Mouse (Mus musculus): Measurements from ENCODE around the gene D130043K22Rik. TPM values are rescaled to one million over a fixed set of nuclear protein-coding genes. Genes with fewer than 3 reads are reported as not detected.

The D130043K22Rik gene
- total RNA-seq, 2 experiments from 2014 or later = 30.4 to 33.3 TPM

GRCm38 (mm10) chr13:24880208-24880607, 35.3 kb downstream of the D130043K22Rik start:
- intact Hi-C loops (cut with DNase I) = no loop called here
- no peak for DNase-seq (ENCODE audit: extremely low spot score in 1 of 2, low spot score in 2 of 2)

- intact Hi-C loops (cut with DNase I) = no loop called here
- no peak for DNase-seq (ENCODE audit: extremely low spot score in 1 of 2, low spot score in 2 of 2)
These were observed 35.8 kb downstream of the D130043K22Rik start for GRCm38 (mm10) chr13:24880704-24881103.

- DNase-seq (ENCODE audit: extremely low spot score in 1 of 2, low spot score in 2 of 2) = no peak
- intact Hi-C loops (cut with DNase I) = no loop called here
These were observed 37.5 kb downstream of the D130043K22Rik start for GRCm38 (mm10) chr13:24882411-24882810.

GRCm38 (mm10) chr13:24889554-24889953, 44.6 kb downstream of the D130043K22Rik start:
- intact Hi-C loops (cut with DNase I) = no loop called here
- no peak for DNase-seq (ENCODE audit: extremely low spot score in 1 of 2, low spot score in 2 of 2)

- intact Hi-C loops (cut with DNase I) = no loop called here
- no peak for DNase-seq (ENCODE audit: extremely low spot score in 1 of 2, low spot score in 2 of 2)
These were observed 47.6 kb downstream of the D130043K22Rik start for GRCm38 (mm10) chr13:24892516-24892915.

GRCm38 (mm10) chr13:24893880-24894279, 48.9 kb downstream of the D130043K22Rik start:
- DNase-seq (ENCODE audit: extremely low spot score in 1 of 2, low spot score in 2 of 2) = no peak
- intact Hi-C loops (cut with DNase I) = no loop called here

- no peak for DNase-seq (ENCODE audit: extremely low spot score in 1 of 2, low spot score in 2 of 2)
- intact Hi-C loops (cut with DNase I) = no loop called here
These were observed 57.0 kb downstream of the D130043K22Rik start for GRCm38 (mm10) chr13:24901916-24902315.

- DNase-seq (ENCODE audit: extremely low spot score in 1 of 2, low spot score in 2 of 2) = no peak
- intact Hi-C loops (cut with DNase I) = no loop called here
These were observed 58.5 kb downstream of the D130043K22Rik start for GRCm38 (mm10) chr13:24903412-24903811.

DNA sequence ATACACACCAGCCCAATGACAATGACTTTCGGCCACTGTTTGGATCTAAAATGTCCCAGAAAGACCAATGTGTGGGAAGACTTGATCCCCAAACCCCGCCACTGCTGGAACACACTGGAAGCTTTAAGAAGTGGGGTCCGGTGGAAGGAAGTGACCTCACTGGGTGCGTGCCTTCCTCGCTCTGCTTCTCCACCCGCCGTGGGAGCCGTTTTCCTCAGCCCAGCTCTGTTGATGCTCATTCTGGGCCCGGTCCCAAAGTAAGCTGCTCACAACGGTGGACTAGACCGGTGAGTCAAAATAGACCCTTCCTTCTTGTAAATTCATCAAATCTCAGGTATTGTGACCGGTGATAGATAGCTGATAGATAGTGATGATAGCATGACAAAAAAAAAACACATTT, 60.5 kb downstream of the D130043K22Rik start:
- intact Hi-C loops (cut with DNase I) = no loop called here
- DNase-seq (ENCODE audit: extremely low spot score in 1 of 2, low spot score in 2 of 2) = peak in 1 of 2 experiments; percentile 52

- no peak for DNase-seq (ENCODE audit: extremely low spot score in 1 of 2, low spot score in 2 of 2)
- intact Hi-C loops (cut with DNase I) = no loop called here
These were observed 62.1 kb downstream of the D130043K22Rik start for GRCm38 (mm10) chr13:24906831-24907570.

DNA sequence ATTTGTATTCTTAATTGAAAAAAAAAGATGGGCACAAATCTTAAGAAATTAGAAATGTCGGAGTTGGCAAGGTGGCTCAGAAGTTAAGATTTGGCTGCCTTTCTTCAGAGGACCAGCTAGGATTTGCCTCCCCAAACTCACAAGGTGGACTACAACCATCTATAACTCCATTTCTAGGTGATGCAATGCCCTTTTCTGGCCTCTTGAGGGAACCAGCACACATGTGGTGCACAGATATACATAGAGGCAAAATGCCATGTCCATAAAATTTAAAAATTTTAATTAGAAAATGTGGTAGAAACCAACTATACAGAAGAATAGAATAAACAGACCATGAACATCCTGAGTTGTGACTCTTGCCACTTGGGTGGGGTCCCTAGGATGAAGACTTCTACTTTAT, 64.2 kb downstream of the D130043K22Rik start:
- DNase-seq (ENCODE audit: extremely low spot score in 1 of 2, low spot score in 2 of 2) = no peak
- intact Hi-C loops (cut with DNase I) = no loop called here

DNA sequence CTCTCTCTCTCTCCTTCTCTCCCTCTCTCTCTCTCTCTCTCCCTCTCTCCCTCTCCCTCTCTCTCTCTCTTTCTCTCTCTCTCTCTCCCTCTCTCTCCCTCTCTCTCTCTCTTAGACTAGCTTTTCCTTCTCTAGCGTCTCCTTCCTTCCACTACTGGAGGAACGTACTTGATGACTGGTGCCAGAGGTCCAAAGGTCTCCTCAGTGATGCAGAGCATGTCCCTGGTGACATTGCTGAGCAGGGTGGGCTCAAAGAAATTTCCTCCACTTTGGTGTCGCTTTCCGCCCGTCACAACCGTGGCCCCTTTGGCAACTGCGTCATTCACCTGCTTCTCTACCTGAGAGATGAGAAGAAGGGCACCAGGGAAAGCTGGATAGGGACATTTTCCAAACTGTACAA, 68.6 kb downstream of the D130043K22Rik start:
- intact Hi-C loops (cut with DNase I) = no loop called here
- no peak for DNase-seq (ENCODE audit: extremely low spot score in 1 of 2, low spot score in 2 of 2)

DNA sequence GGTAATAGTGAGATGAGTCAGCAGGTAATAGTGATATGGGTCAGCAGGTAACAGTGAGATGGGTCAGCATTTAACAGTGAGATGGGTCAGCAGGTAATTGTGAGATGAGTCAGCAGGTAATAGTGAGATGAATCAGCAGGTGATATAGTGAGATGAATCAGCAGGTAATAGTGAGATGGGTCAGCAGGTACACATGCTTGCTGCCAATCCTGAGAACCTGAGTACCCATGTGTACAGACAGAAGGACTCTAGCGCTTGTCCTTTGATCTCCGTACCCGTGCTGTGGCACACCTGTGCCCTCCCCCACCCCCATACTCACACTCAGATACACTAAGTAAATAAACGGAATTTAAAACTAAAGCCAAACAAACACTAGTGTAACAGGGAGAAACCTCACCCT, 70.0 kb downstream of the D130043K22Rik start:
- intact Hi-C loops (cut with DNase I) = no loop called here

GRCm38 (mm10) chr13:24915831-24916230, 70.9 kb downstream of the D130043K22Rik start:
- DNase-seq (ENCODE audit: extremely low spot score in 1 of 2, low spot score in 2 of 2) = no peak
- intact Hi-C loops (cut with DNase I) = no loop called here

More for the DNA sequence above, 70.0 kb downstream of the D130043K22Rik start:
- no peak for DNase-seq (ENCODE audit: extremely low spot score in 1 of 2, low spot score in 2 of 2)

GRCm38 (mm10) chr13:24920333-24920977, 75.5 kb downstream of the D130043K22Rik start:
- peak; percentile 20 to 54 for DNase-seq (ENCODE audit: extremely low spot score in 1 of 2, low spot score in 2 of 2)
- intact Hi-C loops (cut with DNase I) = no loop called here

DNA sequence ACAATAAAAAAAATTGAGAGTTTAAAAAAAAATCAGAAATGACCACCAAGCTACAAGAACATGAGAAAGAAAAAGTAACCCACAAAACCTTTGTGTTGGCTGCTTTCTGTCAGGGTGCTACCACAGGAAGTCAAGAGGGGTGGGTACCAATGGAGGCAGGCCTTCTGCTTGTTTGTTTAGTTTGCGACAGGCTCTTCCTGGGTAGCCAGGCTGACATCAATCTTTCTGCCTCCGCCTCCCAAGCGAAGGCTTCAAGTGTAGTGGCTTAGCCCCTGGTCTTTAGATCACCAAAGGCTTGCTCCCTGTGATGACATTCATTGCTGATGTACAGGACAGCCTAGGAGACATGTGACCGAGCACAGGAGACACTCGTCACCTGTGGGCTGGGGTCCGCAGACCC, 76.3 kb downstream of the D130043K22Rik start:
- no peak for DNase-seq (ENCODE audit: extremely low spot score in 1 of 2, low spot score in 2 of 2)
- intact Hi-C loops (cut with DNase I) = no loop called here

DNA sequence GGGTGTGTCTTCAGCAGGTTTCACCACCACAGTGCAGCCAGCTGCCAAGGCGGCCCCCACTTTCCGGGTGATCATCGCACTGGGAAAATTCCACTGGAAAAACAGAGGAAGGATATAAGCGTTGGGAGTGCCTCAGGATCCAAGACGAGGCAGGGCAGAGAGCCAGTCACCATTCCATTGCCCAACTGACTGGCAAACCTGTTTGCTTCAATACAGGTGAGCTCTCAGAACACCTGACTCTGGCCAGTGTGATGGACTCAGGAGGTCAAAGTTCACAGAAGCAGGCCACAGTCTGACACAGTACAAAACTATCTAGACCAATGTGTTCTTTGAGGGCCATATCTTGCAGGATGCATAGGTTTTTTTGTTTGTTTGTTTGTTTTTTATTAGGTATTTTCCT, 79.1 kb downstream of the D130043K22Rik start:
- intact Hi-C loops (cut with DNase I) = no loop called here
- no peak for DNase-seq (ENCODE audit: extremely low spot score in 1 of 2, low spot score in 2 of 2)

GRCm38 (mm10) chr13:24930591-24930990, 85.7 kb downstream of the D130043K22Rik start:
- intact Hi-C loops (cut with DNase I) = loop anchor here (10.0 kb wide), 1 partner anchor 184 kb away; no protein-coding TSS in a partner anchor

DNA sequence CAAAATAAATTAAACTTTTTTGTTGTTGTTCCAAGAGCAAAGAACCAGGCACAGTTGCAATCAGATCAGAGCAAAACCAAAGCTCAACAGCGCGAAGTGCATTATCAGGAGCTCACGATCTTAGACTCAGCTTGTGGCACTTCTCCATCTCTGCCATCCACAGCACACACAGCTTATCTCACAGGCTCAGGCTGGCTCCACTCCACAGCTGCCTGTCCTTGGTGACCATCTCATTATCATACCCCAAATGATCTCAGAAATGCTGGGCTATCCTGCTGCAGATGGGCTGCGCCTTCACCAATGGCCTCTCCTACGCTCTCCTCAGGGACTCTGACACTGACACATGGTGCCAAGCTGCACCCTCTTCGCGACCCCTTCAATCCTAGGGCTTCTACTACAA, 88.3 kb downstream of the D130043K22Rik start:
- intact Hi-C loops (cut with DNase I) = loop anchor here (10.0 kb wide), 1 partner anchor 182 kb away; no protein-coding TSS in a partner anchor
- DNase-seq (ENCODE audit: extremely low spot score in 1 of 2, low spot score in 2 of 2) = no peak

More at GRCm38 (mm10) chr13:24930591-24930990, 85.7 kb downstream of the D130043K22Rik start:
- DNase-seq (ENCODE audit: extremely low spot score in 1 of 2, low spot score in 2 of 2) = no peak

DNA sequence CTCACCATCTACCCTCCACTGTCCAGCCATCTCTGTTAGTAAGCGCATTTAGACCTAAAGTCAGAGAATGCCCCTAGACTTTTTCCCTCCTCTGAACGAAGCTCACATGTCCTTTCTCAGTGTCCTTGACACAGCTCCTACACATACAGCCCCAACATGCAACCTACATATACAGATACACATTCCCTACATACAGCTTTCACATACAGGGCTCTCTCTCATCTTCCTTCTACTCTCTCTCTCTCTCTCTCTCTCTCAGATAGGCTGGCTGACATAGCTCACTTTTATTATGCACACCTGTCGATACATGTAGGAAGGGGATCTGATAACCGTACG, 91.8 kb downstream of the D130043K22Rik start:
- intact Hi-C loops (cut with DNase I) = loop anchor here (2.0 to 10.0 kb wide), 2 partner anchors 48 to 178 kb away; no protein-coding TSS in a partner anchor
- no peak for DNase-seq (ENCODE audit: extremely low spot score in 1 of 2, low spot score in 2 of 2)

Data from left cerebral cortex, postnatal 10 days (tissue).